ENCODE assay signal across 8 mouse cellular contexts in the genomic region with DNA sequence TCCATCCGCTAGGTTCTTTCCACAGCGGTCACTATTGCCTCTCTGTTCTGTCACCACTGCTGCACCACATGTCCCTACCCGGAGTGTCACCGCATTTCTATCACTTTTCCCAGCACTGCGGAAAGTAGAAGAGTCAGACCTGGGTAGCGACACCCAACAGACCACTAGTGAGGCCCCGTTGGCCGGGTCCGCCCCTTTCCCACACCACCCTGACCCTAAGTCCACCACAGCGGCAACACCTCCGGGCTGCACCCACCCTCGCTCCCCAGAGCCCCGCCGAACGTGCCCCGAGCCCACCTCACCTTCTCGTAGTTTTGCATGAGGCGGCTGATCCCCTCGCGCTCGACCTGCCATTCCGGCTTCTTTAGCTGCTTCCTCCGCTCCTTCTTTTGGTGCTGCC. TPM values are rescaled to one million over a fixed set of nuclear protein-coding genes. Genes with fewer than 3 reads are reported as not detected.
DNase-seq lines count a peak whose midpoint lies in the region; ATAC-seq and TF ChIP-seq lines count a peak whose summit lies in the region.

No protein-coding gene starts in this region.

- H3K4me1 ChIP-seq in lung, postnatal 0 days (ENCODE audit: insufficient read depth, low read depth, low read length) = peaks cover 6% of the 10 kb centered on the region; the same call in 1 of the 2 replicates
- H3K4me1 ChIP-seq in embryonic facial prominence, embryonic 11.5 days (ENCODE audit: control insufficient read depth, insufficient read depth, low read length) = no peaks in the 10 kb centered on the region
- H3K4me1 ChIP-seq in hindbrain, embryonic 15.5 days (replicated peaks) = peaks cover 22% of the 10 kb centered on the region
- H3K4me1 ChIP-seq in midbrain, embryonic 10.5 days = peaks cover 19% of the 10 kb centered on the region

- peak; percentile 18 for ATAC-seq in lung, postnatal 0 days
- peak; percentile 63 for ATAC-seq in embryonic facial prominence, embryonic 11.5 days (replicated peaks; ENCODE audit: insufficient number of reproducible peaks, low FRiP score, low TSS enrichment, low read depth)
- peak; percentile 53 for ATAC-seq in hindbrain, embryonic 15.5 days (ENCODE audit: low FRiP score, low read depth)

- TF ChIP-seq CTCF in lung, postnatal 0 days (IDR thresholded peaks at IDR 0.05) = no peak

- H3K27ac ChIP-seq in lung, postnatal 0 days (ENCODE audit: low read length) = peak overlapping the region; percentile 51
- H3K27ac ChIP-seq in embryonic facial prominence, embryonic 11.5 days (replicated peaks; ENCODE audit: low read depth, low read length) = no peak overlapping the region
- peak overlapping the region; percentile 64 for H3K27ac ChIP-seq in hindbrain, embryonic 15.5 days (replicated peaks)
- H3K27ac ChIP-seq in midbrain, embryonic 10.5 days (replicated peaks) = peak overlapping the region; percentile 73

- peak overlapping the region; percentile 87 for H3K4me3 ChIP-seq in lung, postnatal 0 days (ENCODE audit: low read depth, low read length)
- H3K4me3 ChIP-seq in embryonic facial prominence, embryonic 11.5 days (ENCODE audit: low read depth, low read length) = peak overlapping the region; percentile 69
- peak overlapping the region; percentile 93 for H3K4me3 ChIP-seq in hindbrain, embryonic 15.5 days
- H3K4me3 ChIP-seq in midbrain, embryonic 10.5 days = peak overlapping the region; percentile 88

- no peaks in the 10 kb centered on the region for H3K9me3 ChIP-seq in lung, postnatal 0 days (ENCODE audit: low read length)
- no peaks in the 10 kb centered on the region for H3K9me3 ChIP-seq in embryonic facial prominence, embryonic 11.5 days (replicated peaks; ENCODE audit: control insufficient read depth, low read length)
- H3K9me3 ChIP-seq in hindbrain, embryonic 15.5 days = no peaks in the 10 kb centered on the region
- no peaks in the 10 kb centered on the region for H3K9me3 ChIP-seq in midbrain, embryonic 10.5 days (replicated peaks)

- peak; percentile 22 for DNase-seq in lung, postnatal 0 days (ENCODE audit: low spot score)
- DNase-seq in lung, postnatal 14 days = no peak
- no peak for DNase-seq in embryonic facial prominence, embryonic 11.5 days (ENCODE audit: low spot score)
- no peak for DNase-seq in midbrain, embryonic 10.5 days (ENCODE audit: low spot score)
- DNase-seq in thymus, postnatal 4 days = no peak
- no peak for DNase-seq in ovary, postnatal 14 days (ENCODE audit: low spot score)
- DNase-seq in cerebellum, postnatal 14 days = no peak

- H3K4me2 ChIP-seq in lung, postnatal 0 days (replicated peaks; ENCODE audit: low read depth, low read length) = peak overlapping the region; percentile 97
- H3K4me2 ChIP-seq in embryonic facial prominence, embryonic 11.5 days (ENCODE audit: low read depth, low read length) = peak overlapping the region; percentile 86
- H3K4me2 ChIP-seq in hindbrain, embryonic 15.5 days = peak overlapping the region; percentile 95

- no peaks in the 10 kb centered on the region for H3K36me3 ChIP-seq in lung, postnatal 0 days (ENCODE audit: insufficient read depth, low read length)
- no peaks in the 10 kb centered on the region for H3K36me3 ChIP-seq in embryonic facial prominence, embryonic 11.5 days (replicated peaks; ENCODE audit: control insufficient read depth, insufficient read depth, low read depth, low read length)
- no peaks in the 10 kb centered on the region for H3K36me3 ChIP-seq in hindbrain, embryonic 15.5 days
- no peaks in the 10 kb centered on the region for H3K36me3 ChIP-seq in midbrain, embryonic 10.5 days

- H3K9ac ChIP-seq in lung, postnatal 0 days (replicated peaks; ENCODE audit: low read depth) = peak overlapping the region; percentile 66
- peak overlapping the region; percentile 69 for H3K9ac ChIP-seq in embryonic facial prominence, embryonic 11.5 days (replicated peaks; ENCODE audit: low read length)
- peak overlapping the region; percentile 75 for H3K9ac ChIP-seq in hindbrain, embryonic 15.5 days

- WGBS in lung, postnatal 0 days = under 1% methylated on average over 23 of the region's 23 CpGs
- WGBS in embryonic facial prominence, embryonic 11.5 days = under 1% methylated on average over 23 of the region's 23 CpGs
- WGBS in hindbrain, embryonic 15.5 days = 2% methylated on average over 23 of the region's 23 CpGs
- under 1% methylated on average over 23 of the region's 23 CpGs for WGBS in midbrain, embryonic 10.5 days

- H3K27me3 ChIP-seq in lung, postnatal 0 days (replicated peaks; ENCODE audit: insufficient read depth, low read length) = no peaks in the 10 kb centered on the region
- no peaks in the 10 kb centered on the region for H3K27me3 ChIP-seq in embryonic facial prominence, embryonic 11.5 days (ENCODE audit: control insufficient read depth, insufficient read depth, low read length)
- H3K27me3 ChIP-seq in hindbrain, embryonic 15.5 days = 0 out of 2 replicates have a peak, but pooled peaks cover 2% of the 10 kb centered on the region
- no peaks in the 10 kb centered on the region for H3K27me3 ChIP-seq in midbrain, embryonic 10.5 days (ENCODE audit: low read depth, poor library complexity, severe bottlenecking)

- TF ChIP-seq EP300 in lung, postnatal 0 days (IDR thresholded peaks at IDR 0.05) = no peak

RNA-seq across cellular contexts. Expression of a gene that starts 0.3 kb away (rescaled TPM):
- 14.2 and 16.5 TPM in 2 replicates for polyA plus RNA-seq in lung, postnatal 0 days (2015; fragmentation: Nextera tagmentation; extraction: Ambion mirVana)
- polyA plus RNA-seq in embryonic facial prominence, embryonic 11.5 days (2014; fragmentation: Nextera tagmentation; extraction: Ambion mirVana) = 33.7 and 37.4 TPM in 2 replicates
- 22.8 and 24.1 TPM in 2 replicates for polyA plus RNA-seq in hindbrain, embryonic 15.5 days (2015; fragmentation: Nextera tagmentation; extraction: Ambion mirVana)
- 28.0 and 30.4 TPM in 2 replicates for polyA plus RNA-seq in midbrain, embryonic 10.5 days (2016; fragmentation: Nextera tagmentation; extraction: Ambion mirVana)

RNA-seq across cellular contexts. Expression of a gene that starts 54.0 kb away (rescaled TPM):
- polyA plus RNA-seq in lung, postnatal 0 days (2015; fragmentation: Nextera tagmentation; extraction: Ambion mirVana) = 7.2 and 8.1 TPM in 2 replicates
- polyA plus RNA-seq in embryonic facial prominence, embryonic 11.5 days (2014; fragmentation: Nextera tagmentation; extraction: Ambion mirVana) = 0.85 and 0.98 TPM in 2 replicates
- polyA plus RNA-seq in hindbrain, embryonic 15.5 days (2015; fragmentation: Nextera tagmentation; extraction: Ambion mirVana) = 0.34 and 0.35 TPM in 2 replicates
- polyA plus RNA-seq in midbrain, embryonic 10.5 days (2016; fragmentation: Nextera tagmentation; extraction: Ambion mirVana) = 0.67 and 0.73 TPM in 2 replicates
